Mouse (Mus musculus) stomach, embryonic 14.5 days (tissue): ENCODE measurements around the gene Itpr2. TPM values are rescaled to one million over a fixed set of nuclear protein-coding genes. Genes with fewer than 3 reads are reported as not detected.

Source experiments
- ATAC-seq: fragments of 200-750 bp; cut with Nextera tagmentation; 2 replicates; pipeline ENCODE4 v1.8.0; 2017; ENCODE audit warnings: low read depth, moderate TSS enrichment; ENCODE audit not compliant: insufficient number of reproducible peaks, insufficient read depth, low FRiP score
- H3K27ac ChIP-seq: fragments of 300-500 bp; sonication (generic); 2 replicates; pipeline ENCODE4 v1.5.1; 2014; ENCODE audit warnings: mild to moderate bottlenecking, low read length, moderate library complexity, mixed read lengths
- H3K27me3 ChIP-seq: fragments of 300-500 bp; sonication (generic); 2 replicates; pipeline ENCODE4 v1.6.1; 2014; ENCODE audit warnings: low read length, control low read depth, mixed read lengths; ENCODE audit not compliant: control insufficient read depth, insufficient read depth
- H3K36me3 ChIP-seq: fragments of 300-500 bp; sonication (generic); 2 replicates; pipeline ENCODE4 v1.6.1; 2014; ENCODE audit warnings: mild to moderate bottlenecking, control low read depth, low read length, moderate library complexity, mixed read lengths; ENCODE audit not compliant: control insufficient read depth, insufficient read depth
- H3K4me1 ChIP-seq: fragments of 300-500 bp; sonication (generic); 2 replicates; pipeline ENCODE4 v1.6.1; 2014; ENCODE audit warnings: low read length, control low read depth, mixed read lengths; ENCODE audit not compliant: control insufficient read depth, insufficient read depth
- H3K4me2 ChIP-seq: fragments of 300-500 bp; sonication (generic); replicated peaks from 2 replicates; pipeline ENCODE4 v1.6.1; 2014; ENCODE audit warnings: low read depth, low read length, control low read depth
- H3K4me3 ChIP-seq: fragments of 300-500 bp; sonication (generic); 2 replicates; pipeline ENCODE4 v1.5.1; 2014; ENCODE audit warnings: low read depth, low read length, control low read depth
- H3K9ac ChIP-seq: fragments of 300-500 bp; sonication (generic); replicated peaks from 2 replicates; pipeline ENCODE4 v1.6.1; 2014; ENCODE audit warnings: low read depth, mild to moderate bottlenecking, control low read depth, low read length, moderate library complexity, mixed read lengths
- H3K9me3 ChIP-seq: fragments of 300-500 bp; sonication (generic); 2 replicates; pipeline ENCODE4 v1.6.1; 2016; ENCODE audit warnings: low read depth, low read length, control low read depth; ENCODE audit not compliant: control insufficient read depth
- WGBS: fragments of 180-500 bp; shearing (Covaris S2); extraction: QIAGEN DNeasy Blood & Tissue Kit; methylation state at CpG from one replicate; pipeline ENCODE4 v1.1.7; 2014; 5-methylcytosine and 5-hydroxymethylcytosine counted together
- polyA plus RNA-seq: library from polyadenylated mRNA; unstranded; fragments of >200 nt; fragmentation: Nextera tagmentation; extraction: Ambion mirVana; gene quantifications from 2 replicates; pipeline ENCODE4 v1.2.1, GENCODE M21; 2014

Itpr2 gene
- polyA plus RNA-seq, 1 experiment from 2014 or later: 10.0 TPM

- WGBS: 84% methylated on average over 15 of the region's 15 CpGs
- Histone ChIP-seq H3K4me2 (no peak overlapping the region), H3K4me1 (no peaks in the 10 kb centered on the region), H3K4me3 (no peak overlapping the region), H3K27ac (no peak overlapping the region), H3K9ac (no peak overlapping the region), H3K36me3 (no peaks in the 10 kb centered on the region), H3K9me3 (peaks cover 3% of the 10 kb centered on the region; the same call in 1 of the 2 replicates), H3K27me3 (no peaks in the 10 kb centered on the region)
- ATAC-seq: no peak
Measured at GRCm38 (mm10) chr6:146078136-146078535, 423.9 kb downstream of the Itpr2 start.

GRCm38 (mm10) chr6:146077124-146077889 lies 424.7 kb downstream of the Itpr2 start:
- no peak overlapping the region for H3K27ac ChIP-seq
- H3K9me3 ChIP-seq: peaks cover 3% of the 10 kb centered on the region; the same call in 1 of the 2 replicates
- H3K36me3 ChIP-seq: no peaks in the 10 kb centered on the region
- no peak overlapping the region for H3K4me2 ChIP-seq
- 78% methylated on average over 11 of the region's 11 CpGs for WGBS
- no peaks in the 10 kb centered on the region for H3K27me3 ChIP-seq
- no peaks in the 10 kb centered on the region for H3K4me1 ChIP-seq
- H3K4me3 ChIP-seq: no peak overlapping the region
- H3K9ac ChIP-seq: no peak overlapping the region
- no peak for ATAC-seq

GRCm38 (mm10) chr6:146072842-146073241 lies 429.2 kb downstream of the Itpr2 start:
- ATAC-seq: no peak
- WGBS: 55% methylated on average over 1 of the region's 1 CpGs
- peaks cover 3% of the 10 kb centered on the region; the same call in 1 of the 2 replicates for H3K9me3 ChIP-seq

GRCm38 (mm10) chr6:146071883-146072282 lies 430.1 kb downstream of the Itpr2 start:
- Histone ChIP-seq H3K9ac (no peak overlapping the region), H3K4me1 (no peaks in the 10 kb centered on the region), H3K4me3 (no peak overlapping the region), H3K27me3 (no peaks in the 10 kb centered on the region), H3K4me2 (no peak overlapping the region), H3K27ac (no peak overlapping the region), H3K9me3 (peaks cover 3% of the 10 kb centered on the region; the same call in 1 of the 2 replicates), H3K36me3 (no peaks in the 10 kb centered on the region)
- no peak for ATAC-seq
- 92% methylated on average over 1 of the region's 1 CpGs for WGBS

More at GRCm38 (mm10) chr6:146072842-146073241, 429.2 kb downstream of the Itpr2 start:
- Histone ChIP-seq H3K4me2 (no peak overlapping the region), H3K4me3 (no peak overlapping the region), H3K4me1 (no peaks in the 10 kb centered on the region), H3K27me3 (no peaks in the 10 kb centered on the region), H3K9ac (no peak overlapping the region), H3K36me3 (no peaks in the 10 kb centered on the region), H3K27ac (no peak overlapping the region)

Other genes with a start within 250 kb of the Itpr2 start
- 102 and 105 TPM in 2 replicates for gene Fgfr1op2, start 75.0 kb upstream of the Itpr2 start, polyA plus RNA-seq
- gene Ints13, start 75.6 kb upstream of the Itpr2 start, polyA plus RNA-seq: 58.0 and 58.6 TPM in 2 replicates
- gene Med21, start 140.3 kb upstream of the Itpr2 start, polyA plus RNA-seq: 137 and 146 TPM in 2 replicates
- gene Tm7sf3, start 140.6 kb upstream of the Itpr2 start, polyA plus RNA-seq: 31.7 and 34.2 TPM in 2 replicates
- 25.0 and 27.6 TPM in 2 replicates for gene Stk38l, start 222.8 kb upstream of the Itpr2 start, polyA plus RNA-seq